Mouse (Mus musculus) thymus, postnatal 10 days (tissue): ENCODE results near the gene Rrnad1.
"Not testable (repeated sequence)": the region's sequence is repeated elsewhere in the genome, so short reads cannot be mapped to it uniquely, and the experiment has no call there.

ENCODE experiments used
- DNase-seq, 2 experiments: peaks; one replicate each; pipeline ENCODE4 v3.0.0; 2021; ENCODE audit warnings: low spot score in 2 of 2

Gene Rrnad1

DNA sequence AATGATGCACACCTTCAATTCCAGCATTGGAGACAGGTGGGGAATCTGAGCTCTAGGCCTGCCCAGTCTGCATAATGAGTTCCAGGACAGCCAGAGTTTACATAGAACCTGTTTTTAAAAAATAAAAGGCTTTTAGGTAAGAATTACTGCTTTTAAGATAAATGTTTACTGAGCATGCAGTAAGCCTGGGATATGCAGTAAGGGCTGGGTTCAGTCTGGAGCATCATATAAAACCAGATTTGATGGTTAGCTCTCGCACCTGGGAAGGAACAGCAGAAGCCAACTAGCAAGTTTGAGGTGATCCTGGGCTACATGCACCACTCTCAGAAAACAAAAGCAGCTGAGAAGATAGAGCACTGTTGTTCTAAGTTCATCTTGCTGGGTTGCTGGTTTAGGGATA, 12.0 kb downstream of the Rrnad1 start:
- no peak for DNase-seq

GRCm38 (mm10) chr3:87916990-87917389, 13.5 kb downstream of the Rrnad1 start:
- DNase-seq: no peak

- no peak for DNase-seq
These were observed 16.6 kb downstream of the Rrnad1 start for GRCm38 (mm10) chr3:87913891-87914290.

GRCm38 (mm10) chr3:87913491-87913890, 17.0 kb downstream of the Rrnad1 start:
- DNase-seq: no peak

- peak in 1 of 2 experiments; percentile 18 for DNase-seq
These were observed 19.9 kb downstream of the Rrnad1 start for GRCm38 (mm10) chr3:87910573-87911141.

DNA sequence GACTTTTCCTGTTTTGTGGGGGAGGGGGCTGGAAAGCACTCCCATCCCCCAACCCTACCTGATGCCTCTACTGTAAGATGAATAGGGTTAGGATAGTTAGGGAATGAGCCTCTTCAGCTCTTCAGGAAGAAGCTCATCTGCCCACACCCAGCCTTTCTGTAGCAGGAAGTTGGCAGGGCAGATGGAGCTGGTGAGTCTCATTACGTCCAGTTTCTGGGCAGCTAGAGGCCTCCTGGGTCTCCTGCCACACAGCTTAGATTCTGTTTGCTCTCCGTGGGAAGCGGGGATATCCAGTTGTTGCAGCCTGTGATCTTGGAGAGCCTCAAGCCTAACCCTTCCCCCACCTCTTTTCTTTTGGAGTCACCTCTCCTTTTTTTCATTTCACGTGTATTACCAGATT, 20.6 kb downstream of the Rrnad1 start:
- DNase-seq: no peak

DNA sequence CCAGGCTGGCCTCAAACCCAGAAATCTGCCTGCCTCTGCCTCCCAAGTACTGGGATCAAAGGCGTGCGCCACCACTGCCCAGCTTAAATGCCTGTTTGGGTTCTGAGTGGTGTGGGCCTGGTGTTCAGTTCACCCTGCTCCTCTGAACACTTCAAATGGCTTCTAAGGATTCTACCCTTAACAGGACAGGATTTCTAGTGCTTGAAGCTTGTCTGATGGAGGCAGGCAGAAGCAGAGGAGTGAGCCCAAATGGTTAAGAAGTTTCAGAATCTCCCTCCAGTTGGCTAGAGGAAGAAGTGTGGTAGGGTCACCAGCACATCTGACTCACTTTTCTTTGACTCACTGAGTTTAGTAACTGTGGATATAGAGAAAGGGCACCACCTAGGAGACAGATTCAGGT, 21.1 kb downstream of the Rrnad1 start:
- DNase-seq: no peak

DNA sequence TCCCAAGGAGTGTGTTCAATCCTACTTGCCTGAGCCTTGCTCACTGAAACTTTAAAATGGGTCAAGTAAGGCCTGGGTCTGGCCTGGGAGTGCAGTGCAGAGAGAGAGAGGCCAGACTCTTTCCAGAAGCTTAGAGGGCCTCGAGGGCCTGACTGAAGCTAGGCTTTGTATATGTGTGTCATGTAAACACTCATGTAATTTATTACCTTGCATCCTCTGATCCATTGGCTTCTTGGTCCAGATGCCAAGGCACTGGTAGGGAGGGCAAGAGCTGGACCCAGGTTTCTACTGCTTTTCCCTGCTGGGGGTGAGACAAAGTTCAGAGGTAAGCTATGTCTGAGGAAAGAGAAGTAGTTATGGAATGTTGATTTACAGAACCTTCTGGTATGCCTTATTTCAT, 22.6 kb downstream of the Rrnad1 start:
- no peak for DNase-seq

DNA sequence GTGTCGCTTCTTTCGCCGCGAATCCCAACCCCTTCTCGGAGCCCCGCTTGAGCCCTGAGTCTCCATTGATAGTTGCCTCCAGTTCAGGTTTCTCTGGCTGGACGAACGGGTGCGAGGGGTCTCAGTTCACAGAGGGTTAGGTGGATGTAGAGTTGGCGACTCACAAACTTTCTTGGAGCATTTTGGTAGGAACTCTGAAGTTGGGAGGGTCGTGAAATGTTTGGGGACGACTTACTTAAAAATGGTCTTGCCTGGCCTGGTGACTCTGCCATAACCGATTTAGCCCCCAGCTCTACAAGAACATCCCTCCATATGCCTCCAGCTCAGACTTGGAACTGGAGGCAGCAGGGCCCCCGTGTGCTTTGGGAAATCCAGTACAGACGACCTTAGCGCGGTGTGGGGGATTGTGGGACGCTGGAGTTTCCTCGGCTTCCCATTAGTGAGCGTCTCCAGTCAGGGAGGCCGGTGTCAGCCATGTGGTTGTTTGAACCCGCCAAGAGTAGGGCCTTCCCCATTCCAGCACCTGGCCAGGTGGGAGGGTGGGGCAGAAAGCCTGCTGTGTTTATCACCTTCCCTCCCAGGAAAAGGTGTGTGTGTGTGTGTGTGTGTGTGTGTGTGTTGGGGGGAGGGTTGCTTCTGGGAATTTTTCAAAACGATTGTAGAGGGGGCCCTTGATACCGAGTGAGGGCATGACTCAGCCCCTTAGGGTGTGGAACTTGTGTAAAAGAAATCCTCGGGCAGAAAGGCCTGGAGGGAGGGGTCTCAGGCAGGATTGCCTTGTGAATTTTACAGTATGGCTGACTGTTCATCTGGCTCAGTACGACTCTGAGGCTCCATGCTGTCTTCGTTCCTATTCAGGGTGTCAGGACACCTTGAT, 23.3 kb downstream of the Rrnad1 start:
- DNase-seq: peak in 1 of 2 experiments; percentile 23

- peak; percentile 15 to 32 for DNase-seq
These were observed 23.9 kb downstream of the Rrnad1 start for GRCm38 (mm10) chr3:87906601-87906980.

DNA sequence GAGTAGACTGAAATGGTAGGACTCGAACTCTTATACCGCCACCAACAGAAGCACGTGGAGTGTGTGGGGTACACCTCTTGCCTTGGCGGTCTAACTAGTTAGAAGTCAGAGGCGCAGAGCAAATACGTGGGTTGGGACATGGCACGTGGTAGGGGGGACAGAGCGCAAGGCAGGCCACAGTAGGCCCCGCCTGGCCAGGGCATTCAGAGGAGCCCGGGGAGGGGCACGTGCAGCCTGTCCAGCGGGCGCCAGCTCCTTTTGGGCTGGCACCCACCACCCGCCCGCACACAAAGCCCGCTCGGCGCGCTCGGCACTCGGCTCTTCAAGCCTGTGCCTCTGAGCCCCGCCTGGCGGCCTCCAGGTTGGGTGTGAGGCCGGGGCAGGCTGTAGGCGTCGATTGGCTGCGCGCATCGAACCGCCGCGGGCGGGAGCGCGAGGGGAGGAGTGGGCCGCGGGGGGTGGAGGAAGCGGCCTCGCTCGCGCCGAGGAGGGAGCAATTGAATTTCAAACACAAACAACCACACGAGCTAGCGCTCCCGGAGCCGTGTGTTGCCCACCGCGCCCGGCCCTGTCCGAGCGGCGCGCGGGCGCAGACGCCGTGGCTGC, 24.5 kb downstream of the Rrnad1 start, which contains the start of gene Hdgf:
Hdgf (plus strand) TSS at position 442 of the 606 bp plus-strand sequence.
- peak; percentile 91 to 93 for DNase-seq

DNA sequence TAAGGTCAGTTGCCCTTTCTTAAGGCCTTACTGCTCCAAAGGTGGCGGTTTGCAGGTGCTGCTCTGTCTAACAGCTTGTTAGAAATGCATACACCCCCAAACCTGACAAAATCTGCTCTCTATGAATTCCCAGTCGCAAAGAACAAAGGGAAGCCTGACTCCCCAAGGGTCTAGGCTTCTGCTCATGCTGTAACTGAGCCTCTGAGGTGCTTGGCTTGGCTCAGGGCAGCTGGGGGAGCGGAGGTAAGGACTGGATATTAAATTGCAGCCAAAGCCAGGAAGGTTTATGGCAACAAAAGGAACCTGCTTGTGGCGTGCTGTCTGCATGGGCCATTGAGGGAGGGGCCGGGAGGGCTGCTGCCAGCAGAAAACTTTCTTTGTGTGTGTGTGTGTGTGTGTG, 26.7 kb downstream of the Rrnad1 start:
- no peak for DNase-seq

DNA sequence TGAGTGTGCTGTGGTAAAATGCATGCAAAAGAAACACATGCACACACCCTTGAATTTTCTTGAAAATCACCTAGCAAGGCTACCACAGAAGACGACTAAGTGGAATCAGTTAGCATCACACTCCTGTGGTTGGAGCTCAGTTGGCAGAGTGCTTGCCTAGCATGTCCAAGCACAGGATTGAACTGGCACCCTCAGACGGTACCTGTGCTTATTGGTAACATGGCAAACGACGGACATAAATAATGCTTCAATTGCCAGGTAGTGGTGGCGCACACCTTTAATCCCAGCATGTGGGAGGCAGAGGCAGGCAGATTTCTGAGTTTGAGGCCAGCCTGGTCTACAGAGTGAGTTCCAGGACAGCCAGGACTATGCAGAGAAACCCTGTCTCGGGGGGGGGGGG, 28.6 kb downstream of the Rrnad1 start:
- DNase-seq: not testable (repeated sequence)

GRCm38 (mm10) chr3:87901036-87901624, 29.4 kb downstream of the Rrnad1 start:
- no peak for DNase-seq

- no peak for DNase-seq
These were observed 30.7 kb downstream of the Rrnad1 start for GRCm38 (mm10) chr3:87899776-87900175.

- no peak for DNase-seq
These were observed 31.3 kb downstream of the Rrnad1 start for GRCm38 (mm10) chr3:87899266-87899665.

GRCm38 (mm10) chr3:87893367-87893905, 37.1 kb downstream of the Rrnad1 start:
- DNase-seq: no peak

GRCm38 (mm10) chr3:87891481-87891880, 39.0 kb downstream of the Rrnad1 start:
- no peak for DNase-seq

GRCm38 (mm10) chr3:87887400-87887799, 43.1 kb downstream of the Rrnad1 start:
- DNase-seq: not testable (repeated sequence)

GRCm38 (mm10) chr3:87886416-87886815, 44.1 kb downstream of the Rrnad1 start:
- DNase-seq: no peak

GRCm38 (mm10) chr3:87886004-87886365, 44.5 kb downstream of the Rrnad1 start:
- peak in 1 of 2 experiments; percentile 66 for DNase-seq
